Mouse (Mus musculus) neural tube, embryonic 10.5 days (tissue): ENCODE data around the gene Pdilt.

ENCODE experiments used
- DNase-seq: peaks from one replicate; pipeline ENCODE4 v3.0.0-alpha.2; 2017; ENCODE audit warnings: low spot score; ENCODE audit errors: extremely low spot score

Gene Pdilt

DNA sequence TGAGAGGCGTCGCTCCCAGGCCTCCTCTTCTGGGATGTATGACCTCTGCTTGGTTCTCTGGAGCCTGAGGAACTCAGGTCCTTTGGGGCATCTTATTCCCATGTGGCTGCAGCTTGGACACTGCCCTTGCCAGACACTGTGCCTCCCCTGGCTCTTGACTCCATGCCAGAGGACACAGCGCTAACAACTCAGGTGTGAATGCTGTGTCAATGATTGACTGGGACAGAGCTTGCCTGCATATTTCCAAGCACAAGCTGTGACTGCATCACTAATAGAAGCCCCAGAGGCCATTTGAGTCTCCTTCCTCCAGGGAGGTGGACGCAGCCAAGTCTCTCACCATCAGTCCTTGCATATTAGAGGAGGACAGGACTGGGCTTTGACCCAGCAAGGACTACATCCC is 12.1 kb downstream of the Pdilt start:
- no peak for DNase-seq

DNA sequence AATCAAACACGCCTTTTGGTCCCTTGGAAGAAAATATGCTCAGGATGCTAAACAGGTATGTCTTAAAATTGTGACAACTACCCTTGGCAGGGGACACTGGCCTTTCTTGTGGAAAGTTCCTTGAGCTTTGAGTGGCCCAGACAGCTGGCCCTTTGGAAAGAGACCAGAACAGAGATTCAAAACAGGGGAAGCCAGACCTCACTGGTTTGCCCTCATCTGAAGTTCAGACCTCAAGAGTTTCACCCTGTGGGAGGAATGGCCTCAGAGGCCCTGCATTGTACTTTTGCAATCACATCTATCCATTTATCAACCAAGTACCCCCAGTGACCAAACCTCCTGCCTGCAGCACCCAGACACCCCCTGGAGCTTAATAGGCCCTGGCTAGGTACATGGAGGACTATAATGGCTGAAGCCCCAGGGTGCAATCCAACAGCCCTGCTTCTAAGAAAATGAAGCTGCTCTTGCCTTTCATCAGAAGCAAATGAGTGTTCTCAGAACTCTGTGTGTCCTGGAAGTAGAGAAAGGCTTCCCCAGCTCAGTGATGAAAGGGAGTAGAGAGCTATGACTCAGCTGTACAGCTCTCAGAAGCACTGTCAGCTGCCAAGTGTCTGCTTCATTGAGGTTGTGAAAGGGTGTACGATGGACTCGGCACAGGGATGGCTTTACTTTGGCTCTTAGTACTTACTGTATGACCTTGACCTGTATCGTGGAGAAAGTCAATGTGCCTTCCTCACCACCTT is 33.1 kb downstream of the Pdilt start:
- no peak for DNase-seq

GRCm38 (mm10) chr7:119486683-119487082 is 36.6 kb downstream of the Pdilt start:
- no peak for DNase-seq

GRCm38 (mm10) chr7:119484154-119484553 is 39.1 kb downstream of the Pdilt start:
- no peak for DNase-seq

- DNase-seq: no peak
Observed at GRCm38 (mm10) chr7:119479256-119479655, 44.0 kb downstream of the Pdilt start, which contains the start of gene Umod. Umod (minus strand) TSS chr7:119479282.

- DNase-seq: no peak
Observed at GRCm38 (mm10) chr7:119476500-119477389, 46.5 kb downstream of the Pdilt start.

DNA sequence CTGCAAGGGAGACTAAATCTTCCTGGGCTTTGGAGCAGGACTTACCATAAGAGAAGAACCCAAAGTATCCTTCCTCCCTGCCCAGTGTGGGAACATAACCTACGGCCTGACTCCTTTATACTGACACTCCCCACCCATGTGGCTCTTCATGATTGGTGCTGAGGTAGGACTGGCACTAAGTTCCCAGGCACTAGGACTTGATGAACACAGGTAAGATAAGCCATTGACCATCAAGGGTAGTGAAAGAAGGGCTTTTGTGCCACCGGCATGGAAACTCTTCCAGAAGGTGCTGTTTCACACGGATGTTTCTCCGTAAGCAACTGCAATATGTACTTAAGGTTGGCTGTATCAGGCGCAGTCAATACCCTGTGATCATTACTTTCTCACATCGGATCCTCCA is 64.1 kb downstream of the Pdilt start, which contains the start of gene Gp2:
TSS of gene Gp2 (minus strand) at position 101 of the 400 bp plus-strand sequence.
- no peak for DNase-seq

DNA sequence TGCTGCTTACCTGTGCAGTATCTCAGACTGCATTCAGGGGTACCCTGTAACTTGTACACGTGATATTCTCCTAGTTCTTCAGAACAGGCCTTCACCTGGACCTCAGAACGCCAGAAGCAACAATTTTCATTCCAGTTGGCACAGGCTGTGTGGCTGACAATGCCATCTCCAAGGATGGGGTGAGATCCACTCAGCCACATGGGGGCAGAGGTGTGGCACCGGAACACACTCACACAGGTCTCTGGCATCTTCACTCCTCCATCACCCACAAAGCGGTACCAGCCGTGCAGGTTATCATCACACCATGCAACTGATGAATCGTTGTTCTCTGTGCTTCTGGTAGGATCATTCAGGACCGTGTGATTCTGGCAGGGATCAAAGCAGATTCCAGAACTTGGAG is 69.1 kb downstream of the Pdilt start:
- DNase-seq: no peak

DNA sequence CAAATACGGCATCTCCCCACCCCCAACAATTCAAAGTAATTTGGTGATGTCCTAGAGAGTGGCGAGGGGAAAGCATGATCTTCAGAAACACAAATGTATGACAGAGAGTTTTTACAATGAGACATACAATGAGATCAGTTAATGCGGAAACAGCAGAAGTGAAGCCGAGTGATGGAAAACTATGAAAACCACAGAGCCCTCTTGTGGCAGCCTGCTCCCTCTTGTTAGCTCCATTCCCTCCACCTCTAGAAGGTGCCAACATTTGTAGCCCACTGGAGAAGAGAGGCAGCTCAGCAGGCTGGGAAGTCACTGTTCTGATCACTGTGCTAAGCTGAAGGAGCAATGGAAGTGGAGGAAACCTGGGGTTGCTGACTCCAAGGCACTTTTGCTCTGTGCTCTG is 79.4 kb downstream of the Pdilt start:
- no peak for DNase-seq

DNA sequence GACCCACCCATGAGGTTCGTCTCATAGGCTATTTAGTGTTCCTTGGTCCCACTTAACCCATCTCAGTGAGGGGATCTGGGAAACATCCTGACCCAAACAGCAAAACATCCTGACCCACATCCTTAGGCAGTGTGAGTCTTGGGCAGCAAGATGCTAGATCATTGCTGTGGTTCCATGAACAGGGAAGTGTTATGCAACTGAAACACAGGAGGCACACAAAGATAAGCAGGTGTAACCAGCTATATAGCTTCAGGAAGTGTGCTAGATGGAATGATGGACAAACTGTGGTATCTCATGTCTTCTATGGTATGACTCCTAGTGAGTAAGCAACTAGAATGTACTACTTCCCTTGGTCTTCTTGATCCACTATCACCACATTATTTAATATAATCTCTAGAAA is 81.4 kb downstream of the Pdilt start:
- DNase-seq: no peak
